Mouse (Mus musculus): ENCODE data around the gene Mrtfb. TPM values are rescaled to one million over a fixed set of nuclear protein-coding genes. Genes with fewer than 3 reads are reported as not detected.
A peak's percentile ranks its signal among the peaks of the same experiment; 100 is the strongest.

Gene Mrtfb
- polyA plus RNA-seq, 1 experiment from 2014 or later, result 26.2 TPM

GRCm38 (mm10) chr16:13400375-13400774 is 144.1 kb downstream of the Mrtfb start:
- ATAC-seq (replicated peaks; ENCODE audit: insufficient number of reproducible peaks, low FRiP score, low TSS enrichment, low read depth) (no peak), DNase-seq (ENCODE audit: low spot score) (no peak)
- Histone ChIP-seq H3K4me3 (ENCODE audit: low read depth, low read length) (no peak overlapping the region), H3K4me1 (ENCODE audit: control insufficient read depth, insufficient read depth, low read length) (no peaks in the 10 kb centered on the region), H3K27me3 (ENCODE audit: control insufficient read depth, insufficient read depth, low read length) (no peaks in the 10 kb centered on the region), H3K4me2 (ENCODE audit: low read depth, low read length) (no peak overlapping the region), H3K9me3 (replicated peaks; ENCODE audit: control insufficient read depth, low read length) (no peaks in the 10 kb centered on the region), H3K36me3 (replicated peaks; ENCODE audit: control insufficient read depth, insufficient read depth, low read depth, low read length) (no peaks in the 10 kb centered on the region; the same call in 1 of the 2 replicates), H3K27ac (replicated peaks; ENCODE audit: low read depth, low read length) (no peak overlapping the region), H3K9ac (replicated peaks; ENCODE audit: low read length) (no peak overlapping the region)
- 77% methylated on average over 2 of the region's 2 CpGs for WGBS

DNA sequence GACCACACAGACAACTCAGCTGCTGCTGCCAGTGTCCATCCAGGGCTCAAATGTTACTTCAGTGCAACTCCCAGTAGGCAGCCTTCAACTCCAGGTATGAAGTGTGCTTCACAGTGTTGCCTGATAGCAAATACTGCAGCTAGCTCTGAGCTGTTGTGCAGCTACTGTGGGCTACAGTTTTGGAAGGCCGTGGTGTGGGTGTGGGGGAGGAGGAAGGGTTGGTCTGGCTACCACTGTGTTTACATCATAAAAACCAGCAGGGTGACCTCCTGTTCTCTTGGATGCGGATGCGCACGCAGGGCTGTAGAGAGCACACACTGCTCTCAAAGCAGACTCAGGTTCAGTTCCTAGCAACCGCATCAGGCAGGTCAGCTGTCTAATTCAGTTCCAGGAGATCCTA is 145.3 kb downstream of the Mrtfb start:
- H3K27me3 ChIP-seq (ENCODE audit: control insufficient read depth, insufficient read depth, low read length), result no peaks in the 10 kb centered on the region
- WGBS, result 83% methylated on average over 5 of the region's 5 CpGs
- H3K27ac ChIP-seq (replicated peaks; ENCODE audit: low read depth, low read length), result no peak overlapping the region
- no peaks in the 10 kb centered on the region; the same call in 1 of the 2 replicates for H3K36me3 ChIP-seq (replicated peaks; ENCODE audit: control insufficient read depth, insufficient read depth, low read depth, low read length)
- no peak overlapping the region for H3K4me3 ChIP-seq (ENCODE audit: low read depth, low read length)
- no peaks in the 10 kb centered on the region for H3K4me1 ChIP-seq (ENCODE audit: control insufficient read depth, insufficient read depth, low read length)
- no peak overlapping the region for H3K9ac ChIP-seq (replicated peaks; ENCODE audit: low read length)
- no peak overlapping the region for H3K4me2 ChIP-seq (ENCODE audit: low read depth, low read length)
- ATAC-seq (replicated peaks; ENCODE audit: insufficient number of reproducible peaks, low FRiP score, low TSS enrichment, low read depth) (no peak), DNase-seq (ENCODE audit: low spot score) (no peak)
- H3K9me3 ChIP-seq (replicated peaks; ENCODE audit: control insufficient read depth, low read length), result no peaks in the 10 kb centered on the region

DNA sequence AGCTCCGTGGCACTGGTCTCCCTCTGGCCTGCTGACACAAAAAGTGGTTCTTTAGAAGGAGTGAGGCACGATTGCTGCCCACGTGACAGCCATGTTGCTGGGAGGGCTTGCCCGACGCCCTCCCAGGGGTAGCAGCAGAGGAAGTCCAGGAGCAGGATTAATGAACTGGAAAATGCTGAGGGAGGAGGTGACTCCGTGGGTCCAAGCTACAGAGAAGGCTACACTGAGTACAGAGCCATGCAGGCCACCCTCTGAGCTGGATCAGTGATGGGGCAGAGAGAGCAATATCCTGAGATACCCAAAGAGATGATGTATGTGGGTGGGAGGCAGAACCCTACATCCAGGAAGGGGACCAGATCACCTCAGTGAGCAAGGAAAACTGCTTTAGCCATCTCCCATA is 148.4 kb downstream of the Mrtfb start:
- H3K36me3 ChIP-seq (replicated peaks; ENCODE audit: control insufficient read depth, insufficient read depth, low read depth, low read length), result no peaks in the 10 kb centered on the region; the same call in 1 of the 2 replicates
- WGBS, result 82% methylated on average over 6 of the region's 6 CpGs
- DNase-seq (ENCODE audit: low spot score), result no peak
- H3K4me3 ChIP-seq (ENCODE audit: low read depth, low read length), result no peak overlapping the region
- no peak for ATAC-seq (replicated peaks; ENCODE audit: insufficient number of reproducible peaks, low FRiP score, low TSS enrichment, low read depth)
- H3K9me3 ChIP-seq (replicated peaks; ENCODE audit: control insufficient read depth, low read length), result no peaks in the 10 kb centered on the region
- H3K27ac ChIP-seq (replicated peaks; ENCODE audit: low read depth, low read length), result no peak overlapping the region
- no peaks in the 10 kb centered on the region for H3K4me1 ChIP-seq (ENCODE audit: control insufficient read depth, insufficient read depth, low read length)
- no peak overlapping the region for H3K4me2 ChIP-seq (ENCODE audit: low read depth, low read length)
- no peak overlapping the region for H3K9ac ChIP-seq (replicated peaks; ENCODE audit: low read length)
- no peaks in the 10 kb centered on the region for H3K27me3 ChIP-seq (ENCODE audit: control insufficient read depth, insufficient read depth, low read length)

- H3K4me3 ChIP-seq (ENCODE audit: low read depth, low read length), result no peak overlapping the region
- WGBS, result 90% methylated on average over 2 of the region's 2 CpGs
- no peak for DNase-seq (ENCODE audit: low spot score)
- H3K27me3 ChIP-seq (ENCODE audit: control insufficient read depth, insufficient read depth, low read length), result no peaks in the 10 kb centered on the region
- no peak overlapping the region for H3K9ac ChIP-seq (replicated peaks; ENCODE audit: low read length)
- no peak for ATAC-seq (replicated peaks; ENCODE audit: insufficient number of reproducible peaks, low FRiP score, low TSS enrichment, low read depth)
- H3K4me1 ChIP-seq (ENCODE audit: control insufficient read depth, insufficient read depth, low read length), result no peaks in the 10 kb centered on the region
- no peak overlapping the region for H3K27ac ChIP-seq (replicated peaks; ENCODE audit: low read depth, low read length)
- H3K9me3 ChIP-seq (replicated peaks; ENCODE audit: control insufficient read depth, low read length), result no peaks in the 10 kb centered on the region
- no peak overlapping the region for H3K4me2 ChIP-seq (ENCODE audit: low read depth, low read length)
- H3K36me3 ChIP-seq (replicated peaks; ENCODE audit: control insufficient read depth, insufficient read depth, low read depth, low read length), result no peaks in the 10 kb centered on the region; the same call in none of the 2 replicates
Measured at GRCm38 (mm10) chr16:13405403-13405802, 149.1 kb downstream of the Mrtfb start.

DNA sequence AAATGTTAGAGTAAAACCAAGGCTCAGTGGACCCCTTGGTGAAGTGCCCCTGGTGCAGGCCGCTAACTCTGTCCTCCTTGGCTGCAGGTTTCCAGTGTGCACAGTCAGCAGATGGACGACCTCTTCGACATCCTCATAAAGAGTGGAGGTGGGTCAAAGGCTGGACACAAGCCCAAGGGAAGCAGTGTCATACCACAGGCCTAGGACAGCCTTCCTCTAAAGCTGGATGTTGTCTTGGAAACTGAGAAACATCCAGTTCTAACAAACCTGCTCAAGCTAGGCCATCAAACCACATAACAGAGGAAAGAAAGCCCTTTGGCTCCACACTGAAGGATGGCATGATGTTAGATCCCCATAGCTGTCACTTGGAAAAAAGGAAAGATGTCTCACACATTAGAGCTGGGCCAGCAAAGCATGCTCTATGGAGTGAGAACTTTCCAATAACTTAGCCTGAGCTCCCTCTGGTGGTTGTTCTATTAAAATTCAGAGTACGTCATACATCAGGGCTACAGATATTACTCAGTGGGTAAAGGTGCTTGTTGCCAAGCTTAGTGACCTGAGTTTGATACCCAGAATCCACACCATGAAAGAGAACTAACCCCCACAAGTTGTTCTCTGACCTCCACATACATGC is 153.4 kb downstream of the Mrtfb start:
- Histone ChIP-seq H3K4me1 (ENCODE audit: control insufficient read depth, insufficient read depth, low read length) (no peaks in the 10 kb centered on the region), H3K9me3 (replicated peaks; ENCODE audit: control insufficient read depth, low read length) (no peaks in the 10 kb centered on the region), H3K4me2 (ENCODE audit: low read depth, low read length) (no peak overlapping the region), H3K36me3 (replicated peaks; ENCODE audit: control insufficient read depth, insufficient read depth, low read depth, low read length) (peaks cover 5% of the 10 kb centered on the region), H3K27ac (replicated peaks; ENCODE audit: low read depth, low read length) (no peak overlapping the region), H3K4me3 (ENCODE audit: low read depth, low read length) (no peak overlapping the region), H3K9ac (replicated peaks; ENCODE audit: low read length) (no peak overlapping the region), H3K27me3 (ENCODE audit: control insufficient read depth, insufficient read depth, low read length) (no peaks in the 10 kb centered on the region)
- ATAC-seq (replicated peaks; ENCODE audit: insufficient number of reproducible peaks, low FRiP score, low TSS enrichment, low read depth) (no peak; the same call in 1 of the 2 replicates), DNase-seq (ENCODE audit: low spot score) (peak; percentile 80)
- 73% methylated on average over 4 of the region's 4 CpGs for WGBS

- Histone ChIP-seq H3K4me3 (ENCODE audit: low read depth, low read length) (no peak overlapping the region), H3K9ac (replicated peaks; ENCODE audit: low read length) (no peak overlapping the region), H3K4me1 (ENCODE audit: control insufficient read depth, insufficient read depth, low read length) (no peaks in the 10 kb centered on the region), H3K4me2 (ENCODE audit: low read depth, low read length) (no peak overlapping the region), H3K27ac (replicated peaks; ENCODE audit: low read depth, low read length) (no peak overlapping the region), H3K36me3 (replicated peaks; ENCODE audit: control insufficient read depth, insufficient read depth, low read depth, low read length) (peaks cover 5% of the 10 kb centered on the region), H3K27me3 (ENCODE audit: control insufficient read depth, insufficient read depth, low read length) (no peaks in the 10 kb centered on the region), H3K9me3 (replicated peaks; ENCODE audit: control insufficient read depth, low read length) (no peaks in the 10 kb centered on the region)
- 89% methylated on average over 2 of the region's 2 CpGs for WGBS
- ATAC-seq (replicated peaks; ENCODE audit: insufficient number of reproducible peaks, low FRiP score, low TSS enrichment, low read depth) (no peak), DNase-seq (ENCODE audit: low spot score) (no peak)
Measured at GRCm38 (mm10) chr16:13410760-13411159, 154.5 kb downstream of the Mrtfb start.

GRCm38 (mm10) chr16:13411531-13411930 is 155.2 kb downstream of the Mrtfb start:
- Histone ChIP-seq H3K4me3 (ENCODE audit: low read depth, low read length) (no peak overlapping the region), H3K36me3 (replicated peaks; ENCODE audit: control insufficient read depth, insufficient read depth, low read depth, low read length) (peaks cover 5% of the 10 kb centered on the region), H3K27me3 (ENCODE audit: control insufficient read depth, insufficient read depth, low read length) (no peaks in the 10 kb centered on the region), H3K27ac (replicated peaks; ENCODE audit: low read depth, low read length) (no peak overlapping the region), H3K4me1 (ENCODE audit: control insufficient read depth, insufficient read depth, low read length) (no peaks in the 10 kb centered on the region), H3K9ac (replicated peaks; ENCODE audit: low read length) (no peak overlapping the region), H3K9me3 (replicated peaks; ENCODE audit: control insufficient read depth, low read length) (no peaks in the 10 kb centered on the region), H3K4me2 (ENCODE audit: low read depth, low read length) (no peak overlapping the region)
- 91% methylated on average over 4 of the region's 4 CpGs for WGBS
- ATAC-seq (replicated peaks; ENCODE audit: insufficient number of reproducible peaks, low FRiP score, low TSS enrichment, low read depth) (no peak), DNase-seq (ENCODE audit: low spot score) (no peak)

DNA sequence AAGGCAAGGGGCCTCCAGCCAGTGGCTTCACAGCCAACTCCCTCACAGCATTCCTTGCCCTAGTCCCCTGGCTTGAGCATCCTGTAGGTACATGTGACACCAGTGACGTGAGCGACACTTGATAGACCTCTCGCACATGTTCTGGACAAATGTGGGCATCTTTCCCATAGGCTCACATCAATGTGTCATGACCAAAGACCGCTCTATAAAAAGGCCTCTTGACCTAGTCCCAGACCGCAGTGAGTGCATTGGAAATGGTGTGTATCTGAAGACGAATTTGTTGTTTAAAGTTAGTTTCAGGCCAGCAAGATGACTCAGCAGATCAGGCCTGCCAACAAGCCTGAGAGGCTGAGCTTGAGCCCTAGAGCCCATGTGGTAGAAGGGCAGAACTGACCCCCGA is 158.3 kb downstream of the Mrtfb start:
- H3K27me3 ChIP-seq (ENCODE audit: control insufficient read depth, insufficient read depth, low read length), result no peaks in the 10 kb centered on the region
- H3K27ac ChIP-seq (replicated peaks; ENCODE audit: low read depth, low read length), result no peak overlapping the region
- no peak overlapping the region for H3K4me3 ChIP-seq (ENCODE audit: low read depth, low read length)
- H3K36me3 ChIP-seq (replicated peaks; ENCODE audit: control insufficient read depth, insufficient read depth, low read depth, low read length), result peaks cover 5% of the 10 kb centered on the region
- no peaks in the 10 kb centered on the region for H3K9me3 ChIP-seq (replicated peaks; ENCODE audit: control insufficient read depth, low read length)
- no peak for DNase-seq (ENCODE audit: low spot score)
- H3K4me1 ChIP-seq (ENCODE audit: control insufficient read depth, insufficient read depth, low read length), result no peaks in the 10 kb centered on the region
- 95% methylated on average over 7 of the region's 7 CpGs for WGBS
- ATAC-seq (replicated peaks; ENCODE audit: insufficient number of reproducible peaks, low FRiP score, low TSS enrichment, low read depth), result no peak
- H3K4me2 ChIP-seq (ENCODE audit: low read depth, low read length), result no peak overlapping the region
- no peak overlapping the region for H3K9ac ChIP-seq (replicated peaks; ENCODE audit: low read length)
